Mouse (Mus musculus): ENCODE measurements around the gene Tmem88b.
A peak's percentile ranks its signal among the peaks of the same experiment; 100 is the strongest.
"Not testable (repeated sequence)": the region's sequence is repeated elsewhere in the genome, so short reads cannot be mapped to it uniquely, and the experiment has no call there.

Tmem88b gene

GRCm38 (mm10) chr4:155785819-155786218, at the start of gene Tmem88b:
Tmem88b (minus strand) TSS chr4:155785874.
- DNase-seq: no peak

- peak; percentile 85 to 90 for DNase-seq
Measured at GRCm38 (mm10) chr4:155833836-155834235, 48.2 kb upstream of the Tmem88b start.

GRCm38 (mm10) chr4:155833234-155833633, 47.6 kb upstream of the Tmem88b start:
- DNase-seq: no peak

DNA sequence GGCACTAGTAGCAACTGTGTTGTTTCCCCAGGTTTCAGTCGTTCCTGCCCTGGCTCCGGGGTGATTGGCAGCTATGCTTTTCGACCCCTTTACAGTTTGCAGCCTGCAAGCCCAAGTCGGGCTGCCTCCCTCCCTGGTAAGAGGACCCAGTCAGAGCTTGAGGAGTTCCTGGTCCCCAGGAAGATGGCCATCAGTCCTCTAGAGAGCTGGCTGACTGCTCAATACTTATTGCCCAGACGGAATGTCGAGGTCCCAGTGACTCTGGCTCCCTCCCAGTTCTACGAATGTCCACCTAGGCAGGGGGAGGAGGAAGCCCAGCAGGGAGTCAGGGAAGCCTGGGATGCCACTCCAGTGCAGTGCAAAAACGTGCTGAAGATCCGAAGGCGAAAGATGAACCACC, 46.6 kb upstream of the Tmem88b start:
- DNase-seq: no peak

- no peak for DNase-seq
Measured at GRCm38 (mm10) chr4:155831831-155832230, 46.2 kb upstream of the Tmem88b start.

- DNase-seq: peak; percentile 98 to 99
Measured at GRCm38 (mm10) chr4:155831205-155831766, 45.6 kb upstream of the Tmem88b start, which contains the start of gene Aurkaip1. Aurkaip1 (plus strand) TSS chr4:155831272.

DNA sequence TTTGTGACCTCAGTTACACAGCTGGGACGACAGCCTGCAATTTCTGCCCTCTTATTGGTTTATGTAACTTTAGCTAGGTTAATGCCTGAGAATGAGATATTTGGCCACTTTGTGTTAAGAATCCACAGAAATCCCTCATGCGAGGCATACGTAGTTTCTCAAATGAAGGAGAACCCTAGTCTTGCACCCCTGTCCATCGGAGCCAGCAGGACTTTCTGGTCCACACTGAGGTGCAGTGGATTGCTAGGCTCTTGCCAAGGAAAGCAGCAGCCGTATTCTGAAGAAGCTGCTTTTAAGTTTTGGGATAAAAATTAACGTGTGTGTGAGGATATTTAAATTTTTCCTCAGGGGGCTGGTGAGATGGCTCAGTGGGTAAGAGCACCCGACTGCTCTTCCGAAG, 44.9 kb upstream of the Tmem88b start:
- no peak for DNase-seq

DNA sequence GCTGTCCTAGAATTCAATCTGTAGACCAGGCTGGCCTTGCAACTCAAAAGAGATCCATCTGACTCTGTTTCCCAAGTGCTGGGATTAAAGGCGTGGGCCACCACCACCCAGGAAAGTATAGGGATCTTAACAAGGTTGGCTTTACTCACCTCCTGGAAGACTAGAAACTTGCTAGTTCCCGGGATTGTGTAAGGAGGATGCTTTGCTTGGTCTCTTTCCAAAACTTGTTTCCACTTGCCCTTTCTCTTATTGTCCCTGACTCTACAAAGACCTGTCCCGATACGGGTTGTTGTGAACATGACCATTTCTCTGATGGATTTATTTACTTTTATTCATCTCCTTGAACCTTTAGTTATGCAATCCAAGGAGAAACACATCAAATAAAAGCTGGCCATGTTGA, 44.2 kb upstream of the Tmem88b start:
- no peak for DNase-seq

GRCm38 (mm10) chr4:155823443-155823842, 37.8 kb upstream of the Tmem88b start:
- no peak for DNase-seq

DNA sequence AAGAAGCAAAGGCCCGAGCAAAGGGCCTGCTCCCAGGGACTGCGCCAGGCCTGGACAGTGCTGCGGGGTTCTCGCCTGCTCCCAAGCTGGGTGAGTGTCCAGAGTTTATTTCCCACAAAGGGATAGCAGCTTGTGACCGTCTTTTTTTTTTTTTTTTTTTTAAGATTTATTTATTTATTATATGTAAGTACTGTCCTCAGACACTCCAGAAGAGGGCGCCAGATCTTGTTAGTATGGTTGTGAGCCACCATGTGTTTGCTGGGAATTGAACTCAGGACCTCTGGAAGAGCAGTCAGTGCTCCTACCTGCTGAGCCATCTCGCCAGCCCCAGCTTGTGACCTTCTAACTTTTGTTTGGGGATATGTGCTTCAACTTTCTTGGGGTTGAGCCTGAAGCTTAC, 35.4 kb upstream of the Tmem88b start:
- peak; percentile 34 to 56 for DNase-seq

DNA sequence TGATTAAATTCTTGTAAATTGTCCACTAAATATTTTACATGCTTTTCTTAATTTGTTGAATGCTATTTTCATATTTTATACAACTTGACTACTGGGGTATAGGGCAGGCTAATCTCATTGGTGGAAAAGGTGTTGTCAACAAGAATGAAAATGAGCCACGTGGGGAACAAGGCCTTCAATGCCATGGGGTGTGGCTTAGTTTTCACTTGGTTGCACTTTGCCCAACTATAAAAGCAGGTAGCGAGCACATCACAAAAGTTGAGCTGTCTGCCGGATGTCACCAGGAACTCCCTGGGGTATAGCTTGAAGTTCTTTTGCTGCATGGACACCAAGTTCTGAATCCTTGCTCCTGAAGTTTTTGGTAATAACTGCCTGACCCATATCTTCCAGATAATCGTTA, 31.9 kb upstream of the Tmem88b start:
- no peak for DNase-seq

DNA sequence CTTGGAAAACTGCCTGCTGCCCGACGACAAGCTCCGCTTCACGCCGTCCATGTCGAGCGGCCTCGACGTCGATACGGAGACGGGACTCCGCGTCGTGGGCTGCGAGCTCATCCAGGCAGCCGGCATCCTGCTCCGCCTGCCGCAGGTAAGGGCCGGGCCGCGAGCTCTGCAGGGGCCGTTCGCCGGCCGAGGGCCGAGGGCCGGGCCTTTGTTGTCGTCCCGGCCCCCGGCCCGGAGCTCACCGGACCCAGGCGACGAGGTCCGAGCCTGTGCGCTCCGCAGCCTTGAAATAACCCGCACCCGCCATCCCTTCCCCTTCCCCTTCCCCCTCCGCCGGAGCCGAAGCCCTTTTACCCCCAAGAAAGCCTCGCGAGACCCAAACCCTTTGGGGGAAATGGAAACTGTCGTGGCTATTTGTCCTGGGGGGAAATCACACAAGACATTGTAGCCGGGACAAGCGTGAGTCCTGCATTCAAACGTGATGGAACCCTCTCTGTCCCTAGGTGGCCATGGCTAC, 27.0 kb upstream of the Tmem88b start:
- peak; percentile 58 to 75 for DNase-seq

- DNase-seq: peak; percentile 94 to 97
Measured at GRCm38 (mm10) chr4:155811929-155812664, 26.4 kb upstream of the Tmem88b start, which contains the start of gene Ccnl2. Ccnl2 (plus strand) TSS chr4:155812489.

DNA sequence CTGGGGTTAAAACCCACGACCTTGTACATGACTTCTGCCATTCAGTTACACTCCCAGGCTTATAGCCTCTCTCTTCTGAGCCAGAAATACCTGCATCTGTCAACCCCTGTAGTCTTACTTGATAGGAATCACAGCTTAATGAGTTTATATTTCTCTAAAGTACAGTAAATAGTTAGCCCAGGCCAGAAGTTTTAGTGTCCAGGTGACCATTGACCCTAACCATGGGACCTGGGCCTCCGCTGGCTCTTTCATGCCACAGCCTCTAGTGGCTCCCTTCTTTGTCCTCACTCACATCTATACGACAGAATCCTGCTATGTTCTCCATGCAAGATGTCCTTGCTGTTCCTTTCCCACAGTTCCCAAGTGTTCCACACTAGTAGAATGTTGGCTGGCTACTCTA, 22.2 kb upstream of the Tmem88b start:
- DNase-seq: no peak

DNA sequence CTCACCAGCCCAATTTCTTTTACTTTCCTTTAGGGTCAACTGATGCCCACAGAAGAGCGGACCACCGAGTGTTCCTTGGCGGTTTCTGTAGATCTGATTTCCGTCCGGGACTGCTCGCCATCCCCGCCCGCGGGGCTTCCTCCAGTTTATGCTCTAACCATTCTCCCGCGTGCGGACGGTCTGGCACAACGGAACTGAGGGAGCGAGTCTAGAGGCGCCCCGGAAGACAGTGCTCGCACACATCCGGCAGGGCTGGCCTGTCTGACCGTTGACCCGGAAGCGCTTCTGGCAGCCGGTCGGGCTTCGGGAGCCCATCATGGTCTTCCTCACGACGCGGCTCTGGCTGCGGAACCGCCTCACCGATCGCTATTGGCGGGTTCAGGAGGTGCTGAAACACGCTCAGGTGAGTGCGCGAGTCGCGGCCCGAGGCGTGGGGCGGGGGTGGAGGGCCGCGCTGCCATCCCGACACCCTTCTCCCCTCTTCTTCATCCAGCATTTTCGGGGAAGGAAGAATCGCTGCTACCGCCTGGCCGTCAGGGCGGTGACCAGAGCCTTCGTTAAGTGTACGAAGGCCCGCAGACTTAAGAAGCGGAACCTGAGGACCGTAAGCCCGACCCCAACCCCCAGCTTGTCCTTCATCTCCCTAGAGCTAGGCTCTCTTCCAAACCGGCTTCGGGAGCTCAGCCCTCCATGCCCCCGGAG, 17.8 kb upstream of the Tmem88b start:
- peak; percentile 98 for DNase-seq

DNA sequence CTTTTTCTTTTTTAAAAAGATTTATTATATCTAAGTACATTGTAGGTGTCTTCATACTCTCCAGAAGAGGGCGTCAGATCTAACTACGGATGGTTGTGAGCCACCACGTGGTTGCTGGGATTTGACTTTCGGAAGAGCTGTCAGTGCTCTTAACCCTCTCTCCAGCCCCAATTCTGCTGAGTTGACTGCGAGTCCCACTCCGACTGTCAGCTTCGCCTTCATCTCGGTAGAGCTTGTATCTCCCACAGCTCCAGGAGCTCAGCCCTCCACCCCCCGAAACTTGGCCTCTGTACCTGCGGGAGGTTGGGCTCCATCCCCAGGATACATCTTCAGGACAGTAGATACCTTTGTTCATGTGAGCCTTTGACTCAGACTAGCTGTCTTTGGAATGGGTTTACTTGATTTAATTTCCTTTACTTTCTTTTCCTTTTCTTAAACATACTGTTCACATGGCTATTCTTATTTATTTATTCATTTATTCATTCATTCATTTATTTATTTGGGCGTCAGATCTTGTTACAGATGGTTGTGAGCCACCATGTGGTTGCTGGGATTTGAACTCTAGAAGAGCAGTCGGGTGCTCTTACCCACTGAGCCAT, 17.2 kb upstream of the Tmem88b start, which contains the start of gene Mrpl20:
Gene Mrpl20 (plus strand): TSS at position 138 of the 599 bp plus-strand sequence.
- DNase-seq: peak in 1 of 2 experiments; percentile 35

GRCm38 (mm10) chr4:155802075-155802474, 16.4 kb upstream of the Tmem88b start:
- DNase-seq: no peak

DNA sequence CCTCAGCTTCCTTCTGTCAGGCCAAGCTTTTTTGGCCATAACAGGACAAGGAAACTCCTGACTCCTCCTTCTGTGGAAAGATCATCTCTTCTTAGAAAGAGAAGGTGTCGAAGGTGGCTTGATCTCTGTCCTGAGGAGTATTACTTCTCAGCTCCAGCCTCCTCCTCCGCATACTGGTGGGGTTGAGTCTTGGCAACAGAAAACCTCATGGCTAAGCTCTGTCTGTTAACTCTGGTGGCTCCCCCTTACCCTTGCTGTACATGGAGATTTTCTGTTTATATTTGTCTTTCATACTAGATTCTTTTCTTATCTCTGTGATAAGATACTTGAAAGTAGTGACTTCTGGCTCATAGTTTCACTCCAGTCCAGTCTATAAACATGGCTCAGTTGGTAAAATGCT, 8.1 kb upstream of the Tmem88b start:
- no peak for DNase-seq

- DNase-seq: peak; percentile 43 to 61
Measured at GRCm38 (mm10) chr4:155791240-155791933, 5.7 kb upstream of the Tmem88b start.

- DNase-seq: peak in 1 of 2 experiments; percentile 26
Measured at GRCm38 (mm10) chr4:155790650-155791161, 5.0 kb upstream of the Tmem88b start.

DNA sequence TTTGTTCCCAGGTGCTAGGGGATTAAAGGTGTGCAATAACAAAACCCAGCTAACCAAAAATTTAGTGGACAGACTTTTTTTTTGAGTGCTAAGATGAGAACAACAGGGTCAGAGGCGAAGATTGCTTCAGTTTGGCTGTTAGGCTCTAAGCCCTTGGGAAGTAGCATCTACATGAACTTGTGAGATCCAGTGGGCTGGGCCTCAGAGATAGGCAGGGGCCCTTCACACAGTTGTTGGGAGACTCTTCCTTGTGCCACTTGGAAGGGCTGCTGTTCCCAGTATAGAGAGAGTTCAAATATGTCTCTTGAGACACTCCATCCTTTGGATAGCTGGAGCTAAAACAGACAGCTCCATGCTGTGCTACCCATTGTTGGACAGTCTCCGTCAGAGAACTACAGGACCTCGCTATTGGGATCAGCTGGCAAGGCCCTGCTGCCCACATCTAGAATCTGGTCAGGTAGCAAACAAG, 4.4 kb upstream of the Tmem88b start, which contains the start of gene Ankrd65:
Gene Ankrd65 (plus strand): TSS at position 419 of the 469 bp plus-strand sequence.
- DNase-seq: no peak

DNA sequence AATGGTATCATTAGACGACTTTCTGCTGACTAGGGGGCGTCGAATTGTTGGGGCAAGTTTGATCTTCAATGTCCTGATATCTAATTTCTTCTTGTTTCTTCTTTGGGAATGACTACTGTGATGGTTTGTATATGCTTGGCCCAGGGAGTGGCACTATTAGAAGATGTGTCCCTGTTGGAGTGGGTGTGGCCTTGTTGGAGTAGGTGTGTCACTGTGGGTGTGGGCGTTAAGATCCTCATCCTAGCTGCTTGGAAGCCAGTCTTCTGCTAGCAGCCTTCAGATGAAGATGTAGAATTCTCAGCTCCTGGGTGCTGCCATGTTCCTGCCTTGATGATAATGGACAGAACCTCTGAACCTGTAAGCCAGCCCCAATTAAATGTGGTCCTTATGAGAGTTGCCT, 3.2 kb upstream of the Tmem88b start:
- DNase-seq: not testable (repeated sequence)

All from kidney, postnatal 4 days (tissue).